Mouse (Mus musculus) stomach, adult 2 months (tissue): Measurements from ENCODE around the gene Pnkd. TPM values are rescaled to one million over a fixed set of nuclear protein-coding genes. Genes with fewer than 3 reads are reported as not detected.

Experiments
- polyA plus RNA-seq: library from polyadenylated mRNA; depleted of rRNA; stranded (reverse); fragments of >200 nt; gene quantifications from 2 replicates; pipeline ENCODE4 v1.2.3, GENCODE M21; 2012; rRNA removed

Pnkd gene
- 56.1 and 60.5 TPM in 2 replicates for polyA plus RNA-seq

DNA sequence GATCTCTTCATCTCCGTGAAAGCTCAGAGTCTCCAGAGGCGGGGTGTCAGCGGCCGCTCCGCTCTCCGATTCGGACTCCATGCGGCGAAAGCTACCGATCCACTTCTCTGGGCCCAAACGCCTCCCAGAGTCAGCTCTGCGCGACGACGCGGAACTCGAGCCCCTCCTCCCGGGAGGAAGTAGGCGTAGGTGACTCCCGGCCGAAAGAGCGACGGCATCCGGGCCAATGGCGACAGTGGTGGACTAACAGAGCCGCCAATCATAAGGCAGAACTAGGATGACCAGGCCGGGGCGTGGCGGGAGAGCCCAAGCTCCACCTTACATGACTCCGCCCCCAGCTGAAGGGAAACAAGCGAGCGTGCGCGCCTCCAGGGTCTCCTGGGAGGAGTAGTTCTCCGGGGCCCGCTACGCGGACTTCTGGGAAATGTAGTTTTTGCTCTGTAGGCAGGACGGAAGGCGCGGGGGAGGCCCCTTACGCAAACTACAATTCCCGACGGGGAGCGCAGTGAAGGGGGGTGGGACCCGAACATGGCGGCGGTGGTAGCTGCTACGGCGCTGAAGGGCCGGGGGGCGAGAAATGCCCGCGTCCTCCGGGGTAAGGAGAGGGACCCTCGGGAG lies at the start of gene Pnkd, which contains the start of gene Aamp:
TSS of gene Pnkd (plus strand) at position 388 of the 618 bp plus-strand sequence.
TSS of gene Aamp (minus strand) at position 196 of the 618 bp plus-strand sequence.

DNA sequence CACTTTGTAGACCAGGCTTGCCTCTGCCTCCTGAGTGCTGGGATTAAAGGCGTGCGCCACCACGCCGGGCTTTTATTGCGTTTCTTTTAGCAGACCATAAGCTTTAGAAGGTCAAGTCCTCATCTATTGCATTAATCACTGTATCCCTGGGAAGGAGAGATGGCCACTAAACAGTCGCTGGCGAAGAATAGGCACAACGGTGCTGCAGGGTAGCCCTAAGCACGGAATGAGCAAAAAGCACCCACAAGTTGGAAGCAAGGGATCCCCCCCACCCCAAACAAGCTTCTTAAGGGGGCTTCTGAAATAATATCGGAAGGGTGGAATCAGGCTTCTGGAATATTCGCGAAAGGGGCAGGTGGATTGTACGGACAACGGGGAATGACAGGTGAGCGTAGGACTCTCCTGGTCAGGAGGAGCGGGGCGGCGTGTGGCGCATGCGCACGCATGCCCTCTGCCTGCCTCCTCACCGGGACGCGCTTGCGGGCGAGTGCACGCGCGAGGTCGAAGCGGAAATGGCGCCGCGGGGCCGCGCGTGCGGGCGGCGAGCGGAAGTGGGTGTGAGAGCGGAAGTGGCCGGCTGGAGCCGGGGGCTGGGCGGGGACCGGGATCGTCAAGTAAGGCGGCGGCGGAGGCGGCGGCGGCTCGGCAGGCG lies 48.7 kb upstream of the Pnkd start, which contains the start of gene Arpc2:
TSS of gene Arpc2 (plus strand) at position 147 of the 652 bp plus-strand sequence.

DNA sequence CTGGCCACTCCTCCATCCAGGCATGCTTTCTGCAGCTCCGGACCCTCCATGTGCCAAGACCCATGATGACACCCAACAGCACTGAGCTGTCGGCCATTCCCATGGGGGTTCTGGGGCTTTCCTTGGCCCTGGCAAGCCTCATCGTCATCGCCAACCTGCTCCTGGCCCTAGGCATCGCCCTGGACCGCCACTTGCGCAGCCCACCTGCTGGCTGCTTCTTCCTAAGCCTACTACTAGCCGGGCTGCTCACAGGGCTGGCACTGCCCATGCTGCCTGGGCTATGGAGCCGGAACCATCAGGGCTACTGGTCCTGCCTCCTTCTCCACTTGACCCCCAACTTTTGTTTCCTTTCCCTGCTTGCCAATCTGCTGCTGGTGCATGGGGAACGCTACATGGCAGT lies 6.2 kb upstream of the Pnkd start, which contains the start of gene Gpbar1:
TSS of gene Gpbar1 (plus strand) at position 13 of the 400 bp plus-strand sequence.

DNA sequence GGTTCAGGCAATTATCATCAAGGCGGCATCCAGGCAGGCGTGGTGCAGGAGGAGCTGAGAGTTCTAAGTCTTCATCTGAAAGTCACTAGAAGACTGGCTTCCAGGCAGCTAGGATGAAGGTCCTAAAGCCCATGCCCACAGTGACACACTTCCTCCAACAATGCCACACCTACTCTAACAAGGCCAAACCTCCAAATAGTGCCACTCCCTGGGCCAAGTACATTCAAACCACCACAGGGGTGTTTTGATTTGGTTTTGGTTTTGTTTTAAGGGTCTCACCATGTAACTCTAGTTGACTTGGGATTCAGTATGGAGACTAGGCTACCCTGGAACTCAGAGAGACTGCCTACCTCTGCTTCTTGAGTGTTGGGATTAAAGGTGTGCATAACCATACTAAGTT lies 20.8 kb downstream of the Pnkd start, which contains the start of gene Tmbim1:
TSS of gene Tmbim1 (minus strand) at position 101 of the 400 bp plus-strand sequence.

DNA sequence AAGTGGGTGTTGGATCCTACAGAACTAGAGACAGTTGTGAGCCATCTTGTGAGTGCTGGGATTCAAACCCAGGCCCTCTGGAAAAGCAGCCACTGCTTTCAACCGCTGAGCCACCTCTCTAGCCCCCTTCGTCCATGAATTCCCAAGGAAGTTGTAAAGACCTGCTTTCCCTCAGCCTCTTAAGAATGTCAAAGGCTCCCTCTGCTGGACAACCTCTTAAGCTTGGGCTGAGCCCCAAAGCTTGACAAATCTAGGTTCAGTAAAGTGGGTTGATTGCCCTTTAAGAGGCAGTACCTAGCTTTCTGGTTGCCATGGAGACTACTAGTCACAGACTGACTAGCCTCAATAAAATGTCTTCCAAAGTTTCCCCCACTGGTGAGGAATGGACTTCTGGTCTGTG lies 77.1 kb downstream of the Pnkd start, which contains the start of gene Catip:
TSS of gene Catip (plus strand) at position 297 of the 400 bp plus-strand sequence.

DNA sequence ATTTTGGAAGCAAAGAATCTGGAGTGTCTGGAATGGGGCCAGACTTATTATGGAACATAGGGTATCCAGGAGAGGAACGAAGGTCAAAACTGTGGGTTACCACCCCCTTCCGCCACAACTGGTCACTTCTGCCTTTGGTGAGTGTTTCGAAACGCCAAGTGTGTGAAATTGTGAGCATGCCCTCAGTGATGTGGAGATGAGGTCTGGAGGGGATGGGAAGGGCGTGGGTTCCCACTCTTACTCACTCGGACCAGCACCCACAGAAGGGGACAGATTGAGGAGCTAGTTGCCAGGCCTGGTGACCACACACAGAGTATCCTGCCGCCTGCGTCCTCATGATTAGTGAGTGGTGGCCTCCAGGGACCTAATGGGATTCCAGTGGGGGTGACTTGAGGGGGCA lies 90.2 kb downstream of the Pnkd start, which contains the start of gene Slc11a1:
TSS of gene Slc11a1 (plus strand) at position 216 of the 400 bp plus-strand sequence.

DNA sequence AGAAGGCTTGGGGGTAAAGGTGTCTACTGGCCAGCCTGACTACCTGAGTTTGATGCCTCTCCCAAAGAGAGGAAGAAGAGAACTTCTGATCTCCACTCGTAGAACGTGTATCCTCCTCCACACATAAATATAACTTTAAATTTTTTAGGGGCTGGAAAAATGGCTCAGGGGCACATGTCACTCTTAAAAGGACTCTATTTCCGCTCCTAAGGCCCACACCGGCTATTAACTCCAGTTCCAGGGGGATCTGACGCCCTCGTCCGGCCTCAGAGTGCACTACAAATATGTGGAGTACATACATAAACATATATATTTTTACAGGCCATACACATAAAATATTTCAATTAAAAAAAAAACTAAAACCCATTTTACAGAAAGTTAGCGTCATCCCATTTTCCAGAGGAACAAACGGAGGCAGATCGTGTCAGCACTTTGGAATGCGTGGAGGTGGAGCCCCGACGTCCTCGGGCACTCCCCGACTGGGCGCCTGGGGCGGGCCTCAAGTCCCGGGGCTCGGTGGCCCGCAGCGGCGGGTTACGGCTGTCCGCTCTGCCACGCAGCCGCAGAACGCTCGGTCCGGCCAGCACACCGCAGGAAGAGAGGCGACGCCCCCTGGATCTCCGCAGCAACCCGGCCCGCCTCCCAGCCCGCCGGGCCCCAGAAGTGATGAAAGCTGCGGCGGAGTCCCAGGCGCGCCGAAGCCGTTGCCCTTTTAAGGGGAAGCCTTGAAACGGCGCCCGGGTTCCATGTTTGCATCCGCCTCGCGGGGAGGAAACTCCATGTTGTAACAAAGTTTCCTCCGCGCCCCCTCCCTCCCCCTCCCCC lies 106.4 kb downstream of the Pnkd start, which contains the start of gene Ctdsp1:
TSS of gene Ctdsp1 (plus strand) at position 586 of the 825 bp plus-strand sequence.

Other genes starting within 250 kb of the Pnkd start
- 169 and 195 TPM in 2 replicates for gene Tns1, start 160.5 kb upstream of the Pnkd start, polyA plus RNA-seq
- 1.2 and 1.3 TPM in 2 replicates for gene Rufy4, start 159.4 kb upstream of the Pnkd start, polyA plus RNA-seq
- gene Cxcr2, start 130.9 kb upstream of the Pnkd start, polyA plus RNA-seq = 0.11 and 0.39 TPM in 2 replicates
- 0.11 TPM in 1 of 2 replicates, not detected in the other for gene Cxcr1, start 90.3 kb upstream of the Pnkd start, polyA plus RNA-seq
- gene Arpc2, start 48.8 kb upstream of the Pnkd start, polyA plus RNA-seq = 139 and 239 TPM in 2 replicates
- gene Gpbar1, start 6.4 kb upstream of the Pnkd start, polyA plus RNA-seq = 1.2 and 1.4 TPM in 2 replicates
- gene Aamp, start 192 bp upstream of the Pnkd start, polyA plus RNA-seq = 76.4 and 88.7 TPM in 2 replicates
- gene Tmbim1, start 20.7 kb downstream of the Pnkd start, polyA plus RNA-seq = 463 and 586 TPM in 2 replicates
- gene Catip, start 77.2 kb downstream of the Pnkd start, polyA plus RNA-seq = 0.48 and 0.56 TPM in 2 replicates
- 11.7 and 16.3 TPM in 2 replicates for gene Slc11a1, start 90.3 kb downstream of the Pnkd start, polyA plus RNA-seq
- gene Ctdsp1, start 106.6 kb downstream of the Pnkd start, polyA plus RNA-seq = 78.4 and 78.6 TPM in 2 replicates
- gene Vil1, start 124.4 kb downstream of the Pnkd start, polyA plus RNA-seq = 7.3 and 9.6 TPM in 2 replicates
- 5.4 and 5.6 TPM in 2 replicates for gene Cnot9, start 221.1 kb downstream of the Pnkd start, polyA plus RNA-seq